Mouse (Mus musculus) hindbrain, postnatal 0 days (tissue): ENCODE data around the gene Daxx. TPM values are rescaled to one million over a fixed set of nuclear protein-coding genes. Genes with fewer than 3 reads are reported as not detected.
A peak's percentile ranks its signal among the peaks of the same experiment; 100 is the strongest.
"Not testable (repeated sequence)": the region's sequence is repeated elsewhere in the genome, so short reads cannot be mapped to it uniquely, and the experiment has no call there.

Experiments used
- ATAC-seq: fragments of 200-750 bp; cut with Nextera tagmentation; 2 replicates; pipeline ENCODE4 v1.8.0; 2017; ENCODE audit warnings: mild to moderate bottlenecking, moderate TSS enrichment, moderate library complexity
- DNase-seq: peaks from one replicate; pipeline ENCODE4 v3.0.0-alpha.2; 2015; ENCODE audit warnings: low spot score
- H3K27ac ChIP-seq: fragments of 300-500 bp; sonication (generic); 2 replicates; pipeline ENCODE4 v1.5.1; 2014; ENCODE audit warnings: mild to moderate bottlenecking
- H3K27me3 ChIP-seq: fragments of 300-500 bp; sonication (generic); 2 replicates; pipeline ENCODE4 v1.6.1; 2014; ENCODE audit warnings: low read length, mixed read lengths; ENCODE audit not compliant: insufficient read depth
- H3K36me3 ChIP-seq: fragments of 300-500 bp; sonication (generic); 2 replicates; pipeline ENCODE4 v1.6.1; 2014; ENCODE audit warnings: low read length, mixed read lengths; ENCODE audit not compliant: insufficient read depth
- H3K4me1 ChIP-seq: fragments of 300-500 bp; sonication (generic); 2 replicates; pipeline ENCODE4 v1.6.1; 2014; ENCODE audit warnings: antibody characterized with exemption, low read length, mixed read lengths; ENCODE audit not compliant: insufficient read depth
- H3K4me2 ChIP-seq: fragments of 300-500 bp; sonication (generic); 2 replicates; pipeline ENCODE4 v1.6.1; 2014; ENCODE audit warnings: low read depth, mild to moderate bottlenecking, low read length, moderate library complexity, mixed read lengths
- H3K4me3 ChIP-seq: fragments of 300-500 bp; sonication (generic); 2 replicates; pipeline ENCODE4 v1.5.1; 2014; ENCODE audit warnings: low read length
- H3K9ac ChIP-seq: fragments of 300-500 bp; sonication (generic); replicated peaks from 2 replicates; pipeline ENCODE4 v1.6.1; 2014; ENCODE audit warnings: mild to moderate bottlenecking, low read length, moderate library complexity, mixed read lengths
- H3K9me3 ChIP-seq: fragments of 300-500 bp; sonication (generic); 2 replicates; pipeline ENCODE4 v1.6.1; 2016; ENCODE audit warnings: low read length, mixed read lengths
- CTCF ChIP-seq: IDR thresholded peaks from 2 replicates; pipeline ENCODE4 v1.5.1; 2016; ENCODE audit warnings: antibody characterized with exemption, control low read depth, low read depth
- WGBS: fragments of 180-500 bp; shearing (Covaris S2); extraction: QIAGEN DNeasy Blood & Tissue Kit; methylation state at CpG from one replicate; pipeline ENCODE4 v1.1.7; 2014; 5-methylcytosine and 5-hydroxymethylcytosine counted together
- polyA plus RNA-seq: library from polyadenylated mRNA; unstranded; fragments of >200 nt; fragmentation: Nextera tagmentation; extraction: Ambion mirVana; gene quantifications from 2 replicates; pipeline ENCODE4 v1.2.1, GENCODE M21; 2015
- total RNA-seq: library from RNA; depleted of rRNA; stranded (reverse); fragments of >200 nt; gene quantifications from 2 replicates; pipeline ENCODE4 v1.2.3, GENCODE M21; 2014

Daxx gene
- total and polyA plus RNA-seq, 2 experiments from 2014 or later: 41.9 to 52.1 TPM

GRCm38 (mm10) chr17:33948905-33949537 is 39.8 kb downstream of the Daxx start:
- no peaks in the 10 kb centered on the region for H3K9me3 ChIP-seq
- H3K4me1 ChIP-seq: peaks cover 10% of the 10 kb centered on the region; the same call in 1 of the 2 replicates
- DNase-seq (no peak), ATAC-seq (no peak)
- no peak overlapping the region for H3K27ac ChIP-seq
- no peaks in the 10 kb centered on the region for H3K27me3 ChIP-seq
- 87% methylated on average over 19 of the region's 19 CpGs for WGBS
- no peak overlapping the region for H3K4me2 ChIP-seq
- no peak overlapping the region for H3K4me3 ChIP-seq
- no peak overlapping the region for H3K9ac ChIP-seq
- no peak for TF ChIP-seq CTCF
- peaks cover 20% of the 10 kb centered on the region for H3K36me3 ChIP-seq

- no peak for TF ChIP-seq CTCF
- no peaks in the 10 kb centered on the region for H3K9me3 ChIP-seq
- H3K4me1 ChIP-seq: peaks cover 15% of the 10 kb centered on the region; the same call in 1 of the 2 replicates
- 74% methylated on average over 10 of the region's 10 CpGs for WGBS
- H3K4me2 ChIP-seq: peak overlapping the region; percentile 89
- H3K36me3 ChIP-seq: peaks cover 11% of the 10 kb centered on the region
- no peak for DNase-seq
- H3K27me3 ChIP-seq: no peaks in the 10 kb centered on the region
- H3K27ac ChIP-seq: peak overlapping the region; percentile 91
- H3K9ac ChIP-seq: peak overlapping the region; percentile 77
- ATAC-seq: no peak
- H3K4me3 ChIP-seq: peak overlapping the region; percentile 50
These were observed 41.0 kb downstream of the Daxx start for GRCm38 (mm10) chr17:33950131-33950625.

- H3K4me3 ChIP-seq: peak within 1 kb of the TSS; percentile 50
- peak; percentile 92 for DNase-seq
- peak within 1 kb of the TSS; percentile 89 for H3K4me2 ChIP-seq
- no peaks in the 10 kb centered on the region for H3K9me3 ChIP-seq
- peak within 1 kb of the TSS; percentile 77 for H3K9ac ChIP-seq
- peaks cover 15% of the 10 kb centered on the region; the same call in 1 of the 2 replicates for H3K4me1 ChIP-seq
- peaks cover 11% of the 10 kb centered on the region for H3K36me3 ChIP-seq
- peak within 1 kb of the TSS; percentile 91 for H3K27ac ChIP-seq
- TF ChIP-seq CTCF: peak; percentile 36
- H3K27me3 ChIP-seq: no peaks in the 10 kb centered on the region
- peak; percentile 85 for ATAC-seq
- 1% methylated on average over 38 of the region's 45 CpGs for WGBS
These were observed 42.1 kb downstream of the Daxx start, which contains the start of gene B3galt4 for GRCm38 (mm10) chr17:33951021-33951946. B3galt4 (minus strand) TSS chr17:33951488.

GRCm38 (mm10) chr17:33952015-33952414 is 42.8 kb downstream of the Daxx start:
- not testable (repeated sequence) for DNase-seq, H3K4me3 ChIP-seq, H3K27me3 ChIP-seq, H3K27ac ChIP-seq, H3K9me3 ChIP-seq, H3K9ac ChIP-seq, ATAC-seq
- H3K4me1 ChIP-seq: peaks cover 20% of the 10 kb centered on the region
- H3K36me3 ChIP-seq: peaks cover 11% of the 10 kb centered on the region
- 77% methylated on average over 13 of the region's 13 CpGs for WGBS
- H3K4me2 ChIP-seq: peak overlapping the region; percentile 89

GRCm38 (mm10) chr17:33952879-33953278 is 43.7 kb downstream of the Daxx start:
- H3K4me1 ChIP-seq: peaks cover 20% of the 10 kb centered on the region
- no peaks in the 10 kb centered on the region for H3K9me3 ChIP-seq
- no peak overlapping the region for H3K27ac ChIP-seq
- peaks cover 11% of the 10 kb centered on the region for H3K36me3 ChIP-seq
- no peak overlapping the region for H3K4me3 ChIP-seq
- DNase-seq (no peak), ATAC-seq (no peak)
- 84% methylated on average over 4 of the region's 4 CpGs for WGBS
- H3K27me3 ChIP-seq: no peaks in the 10 kb centered on the region
- no peak for TF ChIP-seq CTCF
- no peak overlapping the region for H3K4me2 ChIP-seq
- H3K9ac ChIP-seq: no peak overlapping the region

GRCm38 (mm10) chr17:33953310-33953709 is 44.1 kb downstream of the Daxx start:
- Histone ChIP-seq H3K4me2 (no peak overlapping the region), H3K36me3 (peaks cover 12% of the 10 kb centered on the region), H3K4me3 (no peak overlapping the region), H3K27ac (no peak overlapping the region), H3K9ac (no peak overlapping the region), H3K27me3 (no peaks in the 10 kb centered on the region), H3K9me3 (no peaks in the 10 kb centered on the region), H3K4me1 (peaks cover 20% of the 10 kb centered on the region)
- no peak for TF ChIP-seq CTCF
- ATAC-seq (no peak), DNase-seq (no peak)
- WGBS: 90% methylated on average over 3 of the region's 3 CpGs
